Mouse (Mus musculus) adipocyte (in vitro differentiated cells): ENCODE measurements around the gene Rhno1.

ENCODE experiments used
- DNase-seq: peaks from one replicate; pipeline ENCODE4 v3.0.0-alpha.2; 2016; ENCODE audit warnings: low spot score

Gene Rhno1

DNA sequence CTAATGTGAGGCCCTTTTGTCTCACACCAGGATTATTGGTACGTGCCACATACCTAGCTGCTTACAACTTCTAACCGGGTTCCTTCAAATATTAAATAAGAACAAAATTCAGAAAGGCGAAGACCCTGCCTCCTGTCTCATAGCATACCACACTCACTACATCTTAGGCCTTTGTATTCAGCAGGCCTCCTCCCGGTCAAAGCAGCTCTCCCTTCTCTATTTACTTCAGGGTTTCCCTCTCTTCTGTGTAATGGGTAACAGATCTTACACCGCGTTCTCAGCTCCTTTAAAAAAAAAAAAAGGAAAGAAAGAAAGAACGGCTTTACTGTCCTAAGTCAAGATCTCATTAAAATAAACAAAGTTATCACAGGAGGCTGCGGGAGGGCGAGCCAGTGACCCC is 810 bp downstream of the Rhno1 start:
- DNase-seq: peak; percentile 42

DNA sequence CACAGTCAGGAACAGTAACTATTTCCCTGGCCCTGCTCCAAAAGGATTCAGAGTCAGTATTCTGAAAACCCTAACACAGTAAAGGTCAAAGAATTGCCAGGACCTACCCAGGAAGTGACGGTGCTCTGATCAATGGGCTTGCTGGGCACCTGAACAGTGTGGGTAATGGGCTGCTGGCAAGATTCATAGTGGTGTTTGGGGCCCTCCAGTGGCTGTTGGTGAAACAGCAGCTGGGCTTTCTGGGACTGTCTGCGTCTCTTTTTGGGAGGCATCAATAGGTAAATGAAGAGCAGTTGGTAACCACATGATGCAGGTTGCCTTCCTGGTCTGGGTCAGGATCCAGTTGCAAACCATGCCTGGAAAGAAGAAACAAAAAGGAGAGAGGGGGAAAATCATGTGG is 3.7 kb downstream of the Rhno1 start:
- peak; percentile 78 for DNase-seq

GRCm38 (mm10) chr6:128355726-128356416 is 6.8 kb downstream of the Rhno1 start, which contains the start of gene Tulp3:
TSS of gene Tulp3 (minus strand) at chr6:128355851.
- peak; percentile 98 for DNase-seq

DNA sequence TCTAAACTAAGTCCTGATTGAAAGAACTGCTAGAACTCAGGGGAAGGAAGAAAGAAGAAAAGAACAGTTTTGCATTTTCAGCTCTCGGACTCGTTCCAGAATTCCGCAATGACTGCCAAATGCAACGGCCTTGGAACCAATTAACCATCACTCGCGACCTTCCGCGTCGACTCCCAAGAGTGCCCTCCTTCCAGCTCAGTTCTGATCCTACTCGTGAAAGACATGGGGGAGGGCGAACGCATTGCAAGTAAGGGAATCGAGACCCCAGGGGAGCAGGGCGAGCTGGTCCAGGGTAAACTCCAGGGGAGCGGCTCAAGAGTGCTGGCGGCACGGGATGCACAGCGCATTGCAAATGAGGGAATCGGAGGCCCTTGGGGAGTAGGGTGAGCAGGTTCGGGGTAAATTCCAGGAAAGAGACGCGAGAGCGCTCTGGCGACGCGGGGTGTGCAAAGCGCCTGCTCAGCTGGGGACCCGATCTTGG is 7.5 kb downstream of the Rhno1 start:
- peak; percentile 65 for DNase-seq

GRCm38 (mm10) chr6:128354140-128354539 is 8.6 kb downstream of the Rhno1 start:
- no peak for DNase-seq

GRCm38 (mm10) chr6:128349711-128350110 is 13.0 kb downstream of the Rhno1 start:
- no peak for DNase-seq

DNA sequence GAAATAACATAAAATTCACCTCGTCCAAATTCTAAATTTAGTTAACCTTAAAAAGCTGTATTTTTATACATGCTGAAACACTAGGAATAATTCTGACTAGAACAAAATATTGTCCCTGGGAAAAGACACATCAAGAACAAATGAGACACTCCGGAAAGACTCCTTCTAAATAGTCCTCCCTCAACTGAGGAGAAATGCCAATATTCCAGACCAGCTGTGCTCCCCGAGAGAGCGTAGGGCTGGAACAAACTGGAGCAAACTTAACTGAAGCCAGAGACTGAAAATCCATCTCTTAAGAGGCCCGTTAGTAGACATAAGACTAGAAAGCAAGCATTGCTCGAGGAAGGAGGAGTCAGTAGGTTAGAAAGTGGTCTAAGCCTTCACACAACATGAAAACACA is 15.9 kb downstream of the Rhno1 start:
- no peak for DNase-seq

- DNase-seq: no peak
Observed at GRCm38 (mm10) chr6:128345623-128346022, 17.1 kb downstream of the Rhno1 start.

DNA sequence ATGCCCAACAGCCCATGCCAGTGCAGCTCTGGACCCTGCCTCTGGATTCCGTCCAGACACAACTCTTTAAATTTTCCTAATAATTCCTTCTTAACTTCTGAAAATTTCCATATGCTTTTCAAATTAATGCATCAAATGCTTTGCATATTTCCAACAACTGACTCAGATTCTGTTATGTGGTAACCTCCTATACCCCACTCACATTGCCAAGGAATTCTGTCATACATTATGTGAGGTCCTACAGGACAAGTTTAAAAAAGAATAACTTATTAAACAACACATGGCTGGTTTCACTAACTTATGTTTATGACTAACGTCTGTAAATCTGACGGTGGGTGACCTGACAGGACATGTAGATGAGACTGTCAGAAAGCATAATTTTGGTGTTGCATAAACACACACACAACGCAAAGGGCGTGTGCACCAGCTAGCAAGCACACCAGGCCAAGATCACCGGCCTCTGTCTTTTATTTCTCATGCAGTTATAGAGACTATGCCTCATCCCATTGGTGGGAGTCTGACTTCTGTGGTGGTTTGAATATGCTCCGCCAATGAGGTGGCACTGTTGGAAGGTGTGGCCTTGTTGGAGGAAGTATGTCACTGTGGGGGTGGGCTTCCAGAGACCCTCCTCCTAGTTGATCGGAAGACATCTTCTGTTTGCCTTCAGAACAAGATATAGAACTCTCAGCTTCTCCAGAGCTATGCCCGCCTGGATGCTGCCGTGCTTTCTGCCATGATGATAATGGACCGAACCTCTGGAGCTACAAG is 20.6 kb downstream of the Rhno1 start:
- DNase-seq: no peak

- DNase-seq: no peak
Observed at GRCm38 (mm10) chr6:128338876-128339275, 23.8 kb downstream of the Rhno1 start.

GRCm38 (mm10) chr6:128337467-128337866 is 25.2 kb downstream of the Rhno1 start:
- no peak for DNase-seq

GRCm38 (mm10) chr6:128334397-128335124 is 28.1 kb downstream of the Rhno1 start:
- DNase-seq: peak; percentile 82

DNA sequence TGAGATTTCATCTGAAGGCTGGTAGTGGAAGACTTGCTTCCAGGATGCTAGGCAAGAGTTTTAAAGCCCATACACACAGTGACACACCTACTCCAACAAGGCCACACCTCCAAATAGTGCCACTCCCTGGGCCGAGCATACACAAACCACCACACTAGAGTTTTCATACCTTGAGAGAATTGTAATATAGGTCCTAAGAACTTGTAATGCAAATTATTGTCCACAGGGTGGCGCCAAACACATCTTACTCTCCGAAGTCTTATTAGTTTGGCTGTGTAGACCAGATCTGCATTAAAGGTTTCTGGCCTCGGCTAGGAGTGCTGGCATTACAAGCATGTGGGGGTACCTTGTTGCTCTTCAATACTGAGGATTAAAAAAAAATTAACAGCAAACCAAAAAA is 44.4 kb downstream of the Rhno1 start:
- peak; percentile 91 for DNase-seq

- DNase-seq: no peak
Observed at GRCm38 (mm10) chr6:128315597-128315996, 47.1 kb downstream of the Rhno1 start.

GRCm38 (mm10) chr6:128314796-128315195 is 47.9 kb downstream of the Rhno1 start:
- no peak for DNase-seq

- peak; percentile 71 for DNase-seq
Observed at GRCm38 (mm10) chr6:128308311-128308710, 54.4 kb downstream of the Rhno1 start.
